Mouse (Mus musculus): ENCODE results near the gene Myo1c.

DNA sequence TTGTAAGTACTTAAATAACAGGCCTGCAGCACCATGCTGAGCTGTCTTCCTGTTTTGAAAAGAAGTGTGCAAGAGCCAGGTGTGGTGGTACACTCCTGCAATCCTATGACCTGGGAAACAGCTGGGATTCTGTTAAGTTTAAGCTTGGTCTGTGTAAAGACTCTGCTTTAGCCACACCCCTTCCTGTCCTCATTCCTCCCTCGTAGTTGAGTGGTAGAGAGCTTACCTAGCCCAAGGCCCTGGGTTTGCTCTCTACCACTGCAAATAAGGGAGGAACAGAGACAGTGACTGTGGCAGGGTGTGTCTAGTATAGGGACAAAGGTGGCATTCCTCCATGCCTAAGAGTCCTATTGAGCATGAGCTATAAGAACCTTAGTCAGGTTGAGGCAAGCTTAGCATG lies 45.0 kb upstream of the Myo1c start:
- no peak for TF ChIP-seq CTCF (conservative IDR thresholded peaks at IDR 0.05; ENCODE audit: low read length)
- TF ChIP-seq NANOG (IDR thresholded peaks at IDR 0.05; ENCODE audit: borderline replicate concordance, low read length) = no peak
- no peak for TF ChIP-seq POU5F1 (IDR thresholded peaks at IDR 0.05; ENCODE audit: borderline replicate concordance, low read length)
